Mouse (Mus musculus) spleen, adult 12 weeks (tissue): ENCODE measurements around the gene Tenm4.

Experiments
- DNase-seq: peaks from one replicate; pipeline ENCODE4 v3.0.0; 2022; ENCODE audit warnings: low spot score

The Tenm4 gene

DNA sequence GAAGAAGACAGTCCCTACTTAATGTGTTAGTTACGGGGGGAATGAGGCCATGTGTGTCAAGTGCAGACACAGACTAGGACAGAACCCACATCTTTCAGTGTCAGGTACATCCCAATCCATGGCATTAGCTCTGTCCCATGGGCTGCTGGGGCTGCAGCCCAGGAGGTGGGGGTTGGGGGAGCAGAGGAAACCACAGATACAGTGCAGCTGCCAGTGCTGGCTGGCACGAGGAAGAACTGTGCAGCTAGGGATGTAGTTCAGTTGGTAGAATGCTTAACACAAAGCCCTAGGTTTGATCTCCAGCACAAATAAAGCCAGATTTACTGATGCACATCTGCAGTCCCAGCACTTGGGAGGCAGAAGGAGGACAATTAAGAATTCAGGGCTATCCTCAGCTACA is 688.0 kb downstream of the Tenm4 start:
- no peak for DNase-seq

DNA sequence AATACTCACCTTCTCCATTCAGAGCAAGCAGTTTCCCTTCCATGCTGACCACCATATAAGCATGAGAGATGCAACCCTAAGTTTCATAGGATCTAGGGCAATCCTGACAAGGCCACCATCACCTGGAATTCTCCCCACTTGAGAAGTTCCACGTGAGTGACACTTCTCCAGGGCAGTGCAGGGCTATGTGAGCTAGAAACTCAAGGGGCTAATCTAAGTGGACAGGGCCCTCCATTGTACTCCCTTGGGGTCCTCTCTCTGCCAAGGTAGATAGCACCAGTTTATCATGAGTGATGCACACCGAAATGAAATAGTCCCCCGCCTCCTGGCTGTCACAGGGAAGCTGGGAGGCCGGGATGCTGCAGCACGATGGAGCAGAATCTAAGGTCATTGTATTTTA is 688.6 kb downstream of the Tenm4 start:
- DNase-seq, result no peak

DNA sequence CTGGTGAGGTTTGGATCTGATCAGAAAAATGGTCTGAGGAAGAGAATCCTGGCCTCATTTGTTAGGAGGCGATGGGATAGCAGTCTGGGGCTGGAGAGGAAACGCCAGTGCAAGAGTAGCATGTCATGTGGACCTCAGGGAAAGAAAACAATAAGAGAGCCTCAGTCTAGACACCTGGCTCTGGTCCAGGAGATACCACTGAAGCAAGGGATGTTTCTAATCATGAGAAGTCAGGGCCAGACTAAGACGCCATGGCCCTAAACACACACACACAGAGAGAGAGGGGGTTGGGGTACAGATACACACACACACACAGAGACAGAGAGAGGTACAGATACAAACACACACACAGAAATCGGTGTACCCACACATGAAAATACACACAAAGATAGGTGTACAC is 689.6 kb downstream of the Tenm4 start:
- DNase-seq, result no peak

DNA sequence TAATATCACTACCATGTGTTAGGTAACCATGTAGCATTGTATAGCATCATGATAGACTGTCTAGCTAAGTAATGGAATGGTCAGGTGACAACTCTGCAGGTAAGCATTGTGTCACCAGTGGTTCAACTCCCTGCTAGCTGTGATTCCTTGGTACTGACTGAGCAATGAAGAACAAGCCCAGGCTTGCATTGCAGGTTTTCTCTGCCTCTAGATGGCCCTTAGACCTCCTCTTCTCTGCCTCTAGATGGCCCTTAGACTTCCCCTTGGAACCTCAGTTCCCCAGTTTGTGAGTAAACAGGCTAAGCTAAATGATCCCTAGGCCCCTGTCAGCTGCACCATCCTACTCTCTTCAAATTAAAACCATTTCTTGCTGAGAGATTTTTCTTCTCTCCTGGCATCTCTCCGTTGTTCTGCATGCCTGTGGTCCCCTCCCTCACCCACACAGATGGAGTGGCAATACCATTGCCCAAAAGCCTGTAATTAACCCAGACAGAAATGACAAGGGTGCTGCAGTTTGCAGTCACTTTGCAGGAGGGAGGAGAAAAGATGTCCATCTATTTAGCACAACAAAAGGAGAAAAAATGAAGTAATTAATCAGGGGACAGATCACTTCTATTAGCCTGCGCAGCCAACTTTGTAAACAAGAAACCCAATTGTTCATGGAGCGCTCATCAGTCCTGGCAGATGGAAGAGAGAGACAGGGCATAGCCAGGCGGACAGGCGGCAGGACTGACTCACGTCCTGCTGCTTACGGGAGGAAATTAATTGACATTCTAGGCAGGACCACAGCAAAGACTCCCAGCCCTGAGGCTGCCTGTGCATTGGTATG is 694.1 kb downstream of the Tenm4 start:
- no peak for DNase-seq

DNA sequence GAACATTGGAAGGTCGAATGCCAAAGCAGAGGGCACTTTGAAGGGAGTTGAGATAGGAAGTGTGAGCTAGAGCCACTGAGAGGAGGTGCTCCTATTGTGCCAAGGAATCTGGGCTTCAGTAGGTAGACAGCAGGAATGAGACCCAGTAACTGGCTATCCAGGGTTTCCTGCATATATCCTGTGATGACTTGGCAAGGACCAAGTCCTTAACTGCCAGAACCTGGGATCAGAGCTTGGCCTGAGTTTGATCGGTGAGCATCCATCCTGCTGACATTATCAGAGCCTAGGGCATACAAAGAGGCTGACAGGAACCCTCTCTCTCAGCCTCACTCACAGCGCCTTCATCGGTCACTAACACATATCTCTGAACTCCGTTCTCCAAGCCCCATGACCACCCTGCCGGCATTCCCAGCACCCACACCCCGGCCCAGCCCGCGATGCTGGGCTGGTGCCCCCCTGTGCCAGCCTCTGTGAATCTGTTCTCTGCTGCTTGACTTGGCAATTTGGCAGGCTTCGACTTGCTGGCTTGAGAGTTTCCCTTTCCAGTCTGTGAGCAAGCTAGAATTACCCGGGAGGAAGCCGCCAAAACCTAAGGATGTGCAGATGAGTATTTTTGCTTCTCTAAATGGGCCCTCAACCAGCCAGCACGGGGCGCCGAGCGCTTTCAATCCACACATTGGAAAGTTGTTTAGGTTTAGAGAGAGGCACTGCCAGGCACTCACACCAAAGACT is 698.2 kb downstream of the Tenm4 start:
- DNase-seq, result no peak

DNA sequence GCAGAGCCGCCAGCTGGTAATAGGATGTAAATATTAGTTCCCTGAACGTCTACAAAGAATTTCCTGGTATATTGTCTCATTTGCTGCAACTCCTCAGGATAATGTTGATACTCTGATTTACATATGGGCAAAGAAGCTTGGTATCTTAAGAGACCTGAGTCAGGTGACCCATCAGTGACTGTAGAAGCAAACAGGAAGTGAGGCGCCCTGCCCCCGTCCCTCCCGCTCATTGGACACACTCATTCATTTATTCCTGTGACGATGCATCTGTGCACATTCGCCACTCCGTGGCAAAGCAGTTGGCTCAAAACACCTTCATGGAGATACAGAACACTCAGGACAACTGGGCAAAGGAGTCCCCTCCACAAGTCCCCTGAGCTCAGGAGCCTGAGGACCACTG is 699.4 kb downstream of the Tenm4 start:
- peak; percentile 24 for DNase-seq

DNA sequence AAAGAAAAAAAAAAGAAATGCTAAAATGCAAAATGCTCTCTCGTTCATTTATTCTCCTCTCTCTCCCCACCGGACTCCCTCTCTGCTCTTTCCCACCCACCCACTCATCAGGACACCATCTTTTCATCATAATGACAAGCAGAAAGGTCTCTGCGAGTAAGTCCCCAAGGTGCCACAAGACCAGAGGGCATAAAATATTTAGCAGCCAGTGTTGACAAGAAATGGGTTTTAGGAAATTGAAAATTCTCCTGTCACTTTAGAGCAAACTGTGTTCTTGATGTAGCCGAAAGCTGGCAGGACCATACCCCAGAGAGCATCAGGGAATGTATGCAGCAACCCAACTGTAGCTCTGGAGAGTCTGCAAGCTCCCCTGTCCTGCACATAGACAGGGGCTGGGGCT is 700.0 kb downstream of the Tenm4 start:
- no peak for DNase-seq

DNA sequence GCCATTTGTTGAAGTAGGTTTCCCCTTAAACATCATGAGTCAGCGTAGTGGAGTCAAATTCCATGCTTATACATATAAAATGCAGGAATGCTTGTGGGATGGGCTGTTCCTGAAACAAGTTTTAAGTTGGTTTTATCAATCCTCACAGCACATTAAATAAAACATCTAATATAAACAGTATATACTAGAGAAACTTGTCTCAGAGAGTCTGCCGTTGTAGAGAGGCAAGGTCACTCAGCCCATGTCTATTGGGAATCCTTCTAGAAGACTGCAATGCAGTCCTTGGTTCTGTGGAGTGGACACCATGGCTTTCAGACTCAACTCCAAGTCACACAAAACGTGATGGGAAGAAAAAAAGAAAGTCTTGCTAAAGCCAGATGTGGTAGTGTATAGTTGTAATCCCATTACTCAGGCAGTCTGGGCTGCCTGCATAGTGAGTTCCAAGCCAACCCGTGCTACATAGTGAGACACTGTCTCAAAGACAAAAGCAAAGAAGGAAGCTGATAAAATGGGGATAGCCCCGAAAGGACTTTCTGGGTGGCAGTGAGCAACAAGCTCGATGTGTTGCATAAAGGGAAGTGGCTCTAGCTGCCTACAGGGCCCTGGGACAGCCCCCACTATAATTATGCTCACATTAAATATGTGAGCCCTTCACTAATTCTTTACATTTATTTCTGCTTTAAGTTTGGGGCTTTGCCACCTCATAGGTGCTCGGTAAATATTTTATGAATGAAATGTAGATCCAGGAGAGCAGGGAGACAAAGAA is 707.6 kb downstream of the Tenm4 start:
- DNase-seq, result peak; percentile 5

DNA sequence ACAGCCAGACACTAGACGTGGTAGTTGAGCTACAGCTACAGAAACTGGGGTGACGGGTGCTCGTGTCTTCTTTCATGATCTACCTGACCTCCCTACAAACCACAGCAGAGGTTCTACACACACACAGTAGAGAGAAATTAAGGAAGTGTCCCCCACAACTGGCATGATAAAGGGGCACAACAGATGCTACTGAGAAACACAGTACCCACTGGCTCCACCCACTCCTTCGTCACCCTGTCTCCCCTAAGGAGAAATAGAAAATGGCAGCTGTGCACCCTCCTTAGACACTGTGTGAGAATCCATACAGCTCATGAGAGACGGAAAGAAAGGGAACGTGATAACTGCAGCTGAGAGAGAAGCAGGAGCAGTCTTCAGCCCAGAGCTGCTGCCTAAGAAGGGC is 708.5 kb downstream of the Tenm4 start:
- no peak for DNase-seq

DNA sequence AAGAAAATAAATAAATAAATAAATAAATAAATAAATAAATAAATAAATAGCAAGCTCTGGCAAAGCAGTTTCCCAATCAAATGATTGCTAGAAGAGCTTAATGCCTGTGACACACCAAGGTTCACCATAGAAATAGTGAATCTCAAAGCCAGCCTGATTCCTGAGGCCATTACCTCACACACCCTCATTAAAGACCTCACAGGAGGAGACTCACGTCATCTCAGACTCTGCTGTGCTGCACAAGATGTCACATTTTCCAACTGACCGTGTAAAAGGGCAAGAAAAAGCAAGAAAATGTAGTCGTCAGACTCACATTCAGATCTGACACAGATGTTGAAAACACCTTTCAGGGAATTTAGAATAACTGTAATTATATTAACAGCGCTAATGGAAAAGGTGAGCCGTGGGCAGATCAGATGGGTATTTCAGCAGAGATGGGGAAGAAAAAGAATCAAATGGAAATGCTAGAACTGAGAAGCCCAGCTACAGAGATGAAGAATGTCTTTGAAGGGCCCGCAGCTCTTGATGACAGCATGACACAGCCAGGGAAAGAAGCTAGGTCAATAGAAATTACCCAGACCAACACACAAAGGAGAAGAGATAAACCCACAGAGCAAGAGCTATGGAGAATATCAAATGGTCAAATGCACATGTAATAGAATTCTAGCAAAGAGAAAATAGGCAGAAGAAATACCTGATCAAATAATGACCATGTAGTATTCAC is 709.3 kb downstream of the Tenm4 start:
- no peak for DNase-seq

DNA sequence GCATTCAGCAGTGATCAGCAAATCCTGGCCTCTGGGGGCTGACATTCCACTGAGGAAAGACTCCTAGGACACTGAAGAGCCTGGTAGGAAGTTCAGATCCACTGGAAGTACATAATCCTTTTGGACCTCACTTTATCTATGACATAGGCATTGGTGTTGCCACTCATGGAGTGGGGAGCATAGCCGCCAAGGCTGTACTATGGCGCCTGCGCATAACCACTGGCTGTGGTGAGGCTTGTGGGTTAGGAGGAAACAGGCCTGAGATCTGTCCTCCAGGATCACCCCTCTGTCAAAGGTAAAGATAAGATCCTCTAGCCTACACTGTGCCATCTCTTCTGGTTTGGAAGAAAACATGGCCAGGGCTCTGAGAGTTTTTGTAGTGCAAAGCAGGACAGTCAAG is 712.3 kb downstream of the Tenm4 start:
- DNase-seq, result no peak

DNA sequence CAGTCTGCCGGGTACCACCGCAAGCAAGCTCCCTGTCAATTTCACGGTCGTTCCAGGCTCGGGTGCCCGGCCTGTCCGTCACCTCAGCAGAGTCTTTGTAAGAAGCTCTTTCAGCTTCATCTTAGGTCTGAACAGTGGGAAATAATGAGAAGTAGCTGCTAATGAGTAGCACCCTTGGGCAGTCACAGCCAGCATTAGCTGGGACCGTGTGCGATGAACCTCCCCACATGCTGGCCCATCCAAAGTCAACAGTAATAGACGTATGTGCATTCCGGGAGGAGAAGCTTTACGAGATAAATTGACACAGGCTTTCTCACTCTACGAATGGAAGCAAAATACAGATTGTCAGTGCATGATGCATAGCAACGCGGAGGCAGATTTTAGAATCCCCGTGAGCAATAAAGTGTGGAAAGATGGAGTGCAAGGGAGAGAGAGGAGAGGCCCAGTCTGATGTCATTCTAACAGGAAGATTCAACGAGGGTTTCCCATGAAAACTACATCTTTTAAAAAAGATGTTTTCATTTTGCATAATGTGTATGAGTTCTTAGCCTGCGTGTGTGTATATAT is 716.1 kb downstream of the Tenm4 start:
- no peak for DNase-seq

DNA sequence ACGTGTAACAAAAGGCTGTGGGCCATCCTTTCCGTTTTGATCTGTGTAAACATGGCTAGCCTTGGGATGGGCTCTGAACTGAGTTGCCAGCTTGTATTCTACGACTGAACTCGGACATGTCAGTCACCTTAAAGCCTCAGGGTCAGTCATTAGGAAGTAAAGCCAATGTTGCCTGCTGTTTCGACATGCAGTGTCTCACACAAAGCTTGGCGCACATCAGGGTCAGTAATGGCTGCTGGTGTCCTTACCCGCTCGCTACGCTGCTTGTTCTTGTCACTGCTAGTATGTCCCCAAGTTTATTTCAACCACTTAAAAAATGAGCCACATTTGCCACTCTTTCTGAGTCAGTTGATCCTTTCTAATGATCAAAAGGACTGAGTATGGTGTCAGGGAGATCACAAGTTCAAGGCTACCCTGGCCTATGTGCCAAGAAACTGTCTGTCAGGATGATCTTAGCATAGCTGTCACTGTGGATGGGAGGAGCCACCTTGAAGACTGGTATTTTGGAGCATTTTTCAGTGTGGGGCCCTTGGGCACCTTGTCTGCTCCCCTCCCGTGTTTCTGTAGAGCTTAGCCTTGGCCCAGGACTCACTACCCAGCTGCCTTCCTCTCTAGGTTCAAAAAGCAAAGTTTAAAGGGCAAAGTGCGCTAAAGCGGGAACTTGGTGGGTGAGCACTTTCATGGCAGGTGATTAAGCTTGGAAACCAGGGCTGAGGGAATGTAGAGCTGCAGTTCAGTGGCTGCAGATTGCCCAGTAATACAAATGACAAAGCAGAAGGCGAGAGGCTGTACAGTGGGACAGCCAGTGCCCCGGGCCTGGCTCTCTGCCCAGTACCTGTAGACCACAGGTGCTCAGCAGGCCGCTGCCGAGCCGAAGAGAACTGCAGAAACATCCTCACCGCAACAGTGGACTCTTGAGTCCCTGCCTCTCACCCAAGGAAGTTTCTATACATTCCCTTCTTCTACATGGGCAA is 718.3 kb downstream of the Tenm4 start:
- DNase-seq, result no peak

DNA sequence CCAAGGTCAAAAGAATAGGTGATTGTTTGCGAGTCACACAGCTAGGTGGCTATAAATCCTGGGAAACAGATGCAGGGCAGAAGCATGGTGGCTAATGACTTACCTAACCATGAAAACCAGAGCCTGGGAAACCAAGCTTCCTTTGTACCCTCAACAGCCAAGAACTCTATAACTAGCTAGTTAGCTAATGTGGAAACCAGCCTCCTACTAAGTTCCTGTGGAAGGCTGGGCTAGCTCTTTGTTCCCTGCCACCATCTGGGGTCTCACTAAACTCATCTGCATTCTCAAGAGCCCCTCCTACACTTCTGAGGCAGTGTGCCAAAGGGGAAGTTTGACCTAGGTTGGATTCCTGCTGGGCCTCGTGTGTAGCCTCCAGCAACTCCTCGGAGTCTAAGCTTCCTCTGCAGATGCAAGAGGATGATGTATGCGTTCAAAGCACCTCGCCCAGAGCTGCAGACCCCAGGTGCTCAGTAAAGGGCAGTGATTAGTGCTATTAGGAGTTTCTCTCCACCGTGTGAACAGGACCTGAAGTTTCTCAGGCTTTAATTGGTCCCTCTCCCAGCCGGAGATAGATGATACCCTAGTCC is 719.1 kb downstream of the Tenm4 start:
- DNase-seq, result no peak

DNA sequence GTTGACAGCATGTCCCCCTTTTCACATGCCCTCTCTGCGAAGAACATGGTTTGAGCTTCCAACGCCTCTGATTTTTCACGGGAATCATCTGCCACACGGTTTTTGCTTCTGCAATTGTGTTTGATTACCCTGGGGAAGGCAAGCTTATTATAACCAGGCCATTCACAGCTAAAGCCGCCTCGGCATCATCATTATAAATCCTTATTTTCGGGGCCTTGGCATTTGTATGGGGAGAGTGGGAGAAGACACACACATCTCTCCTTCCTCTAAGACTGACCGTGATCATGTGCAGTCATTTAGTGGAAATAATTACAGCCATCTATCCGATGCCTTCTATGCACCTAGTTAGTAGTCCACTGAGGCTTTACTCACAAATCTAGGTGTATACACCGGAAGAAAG is 719.9 kb downstream of the Tenm4 start:
- no peak for DNase-seq

DNA sequence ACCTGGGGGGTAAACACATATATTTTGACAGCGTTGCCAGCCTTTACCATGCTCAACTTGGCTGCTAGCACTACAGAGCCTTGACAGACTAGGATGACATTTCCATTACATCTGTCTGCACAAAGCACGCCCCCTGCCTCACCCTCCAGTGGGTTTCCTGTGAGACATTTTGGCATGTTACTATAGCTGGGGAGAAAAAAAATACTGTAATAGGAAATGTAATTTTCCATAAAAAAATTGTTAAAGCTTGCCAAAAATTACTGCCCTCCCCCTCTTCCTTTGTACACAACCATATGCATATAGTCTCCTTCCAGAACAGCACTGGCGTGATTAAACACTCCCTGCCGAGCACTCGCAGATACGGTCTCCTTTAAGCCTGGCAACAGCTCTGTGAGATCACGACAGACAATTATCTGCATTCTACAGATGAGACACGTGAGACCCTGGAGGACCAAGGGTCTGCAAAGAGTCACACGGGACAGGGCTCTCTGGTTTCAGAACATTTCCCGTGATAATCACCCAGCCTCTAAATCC is 728.1 kb downstream of the Tenm4 start:
- DNase-seq, result no peak

DNA sequence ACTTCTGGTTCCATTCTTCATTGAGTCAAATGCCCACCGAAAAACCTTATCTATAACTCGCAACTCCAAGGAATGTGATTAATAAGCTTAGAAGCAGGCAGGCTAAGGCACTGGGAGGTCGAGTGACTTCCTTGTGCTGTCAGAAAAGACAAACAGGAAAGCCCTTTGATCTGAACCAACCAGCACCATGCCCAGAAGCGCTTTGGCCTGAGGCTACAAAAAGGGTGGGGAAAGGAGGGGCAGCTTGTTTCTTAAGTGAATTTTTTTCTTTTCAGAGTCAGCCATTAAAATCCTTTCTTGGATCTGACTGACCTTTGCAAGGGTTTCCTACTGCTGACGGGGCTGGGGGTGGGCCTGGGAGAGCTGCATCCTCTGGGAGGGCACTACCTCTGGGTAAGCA is 731.1 kb downstream of the Tenm4 start:
- no peak for DNase-seq

DNA sequence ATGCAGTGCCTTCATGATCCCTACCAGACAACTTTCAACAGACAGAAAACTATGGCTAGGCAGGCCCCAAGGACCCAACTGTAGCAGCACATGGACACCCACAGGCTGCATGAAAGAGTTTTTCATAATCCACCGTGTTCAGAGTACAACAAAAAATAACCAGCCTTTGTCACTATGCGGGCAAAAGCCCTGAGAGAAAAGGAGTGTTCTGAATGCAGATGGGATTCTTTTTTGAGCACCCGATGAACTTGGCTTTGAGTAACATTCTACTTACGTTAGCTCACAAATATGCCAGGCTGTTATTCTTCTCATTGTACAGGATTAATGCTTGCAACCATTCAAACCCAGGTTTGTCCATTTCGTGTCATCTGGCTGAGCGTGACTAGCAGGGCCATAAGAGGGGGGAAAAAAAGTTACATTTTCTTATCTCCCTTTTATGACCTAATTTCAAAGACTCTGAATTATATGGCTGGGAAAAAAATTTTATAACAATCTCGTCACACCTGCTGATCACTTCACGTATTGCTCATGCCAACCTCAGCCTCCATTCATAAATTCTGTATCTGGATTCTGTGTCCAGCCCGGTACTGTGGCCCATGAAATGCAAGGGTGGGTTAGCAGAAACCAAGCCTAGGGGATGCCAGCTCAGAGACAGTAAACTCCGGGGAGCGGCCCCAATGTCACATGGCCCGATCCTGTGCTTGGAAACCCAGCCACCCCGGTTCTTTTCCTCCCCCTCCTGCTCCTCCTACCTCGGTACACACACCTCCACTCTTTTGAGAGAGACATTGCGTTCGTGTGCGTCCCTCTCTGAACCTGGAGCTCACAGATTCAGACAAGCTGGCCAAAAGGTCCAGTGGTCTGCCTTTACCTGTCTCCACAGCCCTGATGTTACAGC is 732.3 kb downstream of the Tenm4 start:
- no peak for DNase-seq

DNA sequence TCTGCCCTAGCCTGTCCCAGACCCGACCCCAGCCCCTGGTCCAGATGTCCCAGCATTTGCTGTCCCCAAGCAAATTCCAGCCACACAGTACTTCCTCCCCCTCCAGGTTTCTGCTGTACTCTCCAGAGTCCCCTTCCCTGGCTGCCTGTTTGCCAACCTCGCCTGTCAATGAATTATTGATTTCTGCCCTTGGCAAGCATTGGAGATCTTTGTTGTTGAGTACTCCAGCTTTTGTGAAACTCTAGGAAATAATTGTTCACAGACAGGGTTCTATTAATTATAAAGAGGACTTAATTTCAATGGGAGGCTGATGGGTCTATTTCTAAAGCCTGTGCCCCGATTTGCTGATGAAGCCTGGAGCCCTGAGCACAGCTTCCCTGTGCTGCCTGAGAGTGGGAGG is 733.4 kb downstream of the Tenm4 start:
- no peak for DNase-seq
